Mouse (Mus musculus) limb, embryonic 11.5 days (tissue): ENCODE results near the gene Igsf8. TPM values are rescaled to one million over a fixed set of nuclear protein-coding genes. Genes with fewer than 3 reads are reported as not detected.

Experiments
- ATAC-seq: fragments of 200-750 bp; cut with Nextera tagmentation; 2 replicates; pipeline ENCODE4 v1.8.0; 2017; ENCODE audit warnings: low read depth; ENCODE audit not compliant: insufficient number of reproducible peaks, low FRiP score, low TSS enrichment
- DNase-seq: peaks from one replicate; pipeline ENCODE4 v3.0.0-alpha.2; 2015; ENCODE audit warnings: low spot score
- H3K27ac ChIP-seq: fragments of 300-500 bp; sonication (generic); replicated peaks from 2 replicates; pipeline ENCODE4 v1.5.1; 2014; ENCODE audit warnings: low read depth, mild to moderate bottlenecking, low read length
- H3K27me3 ChIP-seq: fragments of 300-500 bp; sonication (generic); 2 replicates; pipeline ENCODE4 v1.6.1; 2014; ENCODE audit warnings: mild to moderate bottlenecking, low read length, mixed read lengths; ENCODE audit not compliant: control insufficient read depth, insufficient read depth
- H3K36me3 ChIP-seq: fragments of 300-500 bp; sonication (generic); 2 replicates; pipeline ENCODE4 v1.6.1; 2014; ENCODE audit warnings: mild to moderate bottlenecking, low read length, moderate library complexity, mixed read lengths; ENCODE audit not compliant: control insufficient read depth, insufficient read depth
- H3K4me1 ChIP-seq: fragments of 300-500 bp; sonication (generic); 2 replicates; pipeline ENCODE4 v1.6.1; 2014; ENCODE audit warnings: low read length, mixed read lengths; ENCODE audit not compliant: control insufficient read depth, insufficient read depth
- H3K4me2 ChIP-seq: fragments of 300-500 bp; sonication (generic); 2 replicates; pipeline ENCODE4 v1.6.1; 2014; ENCODE audit warnings: low read depth, mild to moderate bottlenecking, moderate library complexity; ENCODE audit not compliant: severe bottlenecking
- H3K4me3 ChIP-seq: fragments of 300-500 bp; sonication (generic); 2 replicates; pipeline ENCODE4 v1.5.1; 2014; ENCODE audit warnings: low read depth, low read length
- H3K9ac ChIP-seq: fragments of 300-500 bp; sonication (generic); 2 replicates; pipeline ENCODE4 v1.6.1; 2014; ENCODE audit warnings: mild to moderate bottlenecking, low read length
- H3K9me3 ChIP-seq: fragments of 300-500 bp; sonication (generic); 2 replicates; pipeline ENCODE4 v1.6.1; 2016; ENCODE audit warnings: low read length; ENCODE audit not compliant: control insufficient read depth
- WGBS: fragments of 180-500 bp; shearing (Covaris S2); extraction: QIAGEN DNeasy Blood & Tissue Kit; methylation state at CpG from one replicate; pipeline ENCODE4 v1.1.7; 2014; 5-methylcytosine and 5-hydroxymethylcytosine counted together
- polyA plus RNA-seq: library from polyadenylated mRNA; unstranded; fragments of >200 nt; fragmentation: Nextera tagmentation; extraction: Ambion mirVana; gene quantifications from 2 replicates; pipeline ENCODE4 v1.2.1, GENCODE M21; 2014

Gene Igsf8
- polyA plus RNA-seq, 1 experiment from 2014 or later = 35.4 TPM

- peak; percentile 84 for ATAC-seq
Measured at GRCm38 (mm10) chr1:172309699-172310398, 48.4 kb downstream of the Igsf8 start.

DNA sequence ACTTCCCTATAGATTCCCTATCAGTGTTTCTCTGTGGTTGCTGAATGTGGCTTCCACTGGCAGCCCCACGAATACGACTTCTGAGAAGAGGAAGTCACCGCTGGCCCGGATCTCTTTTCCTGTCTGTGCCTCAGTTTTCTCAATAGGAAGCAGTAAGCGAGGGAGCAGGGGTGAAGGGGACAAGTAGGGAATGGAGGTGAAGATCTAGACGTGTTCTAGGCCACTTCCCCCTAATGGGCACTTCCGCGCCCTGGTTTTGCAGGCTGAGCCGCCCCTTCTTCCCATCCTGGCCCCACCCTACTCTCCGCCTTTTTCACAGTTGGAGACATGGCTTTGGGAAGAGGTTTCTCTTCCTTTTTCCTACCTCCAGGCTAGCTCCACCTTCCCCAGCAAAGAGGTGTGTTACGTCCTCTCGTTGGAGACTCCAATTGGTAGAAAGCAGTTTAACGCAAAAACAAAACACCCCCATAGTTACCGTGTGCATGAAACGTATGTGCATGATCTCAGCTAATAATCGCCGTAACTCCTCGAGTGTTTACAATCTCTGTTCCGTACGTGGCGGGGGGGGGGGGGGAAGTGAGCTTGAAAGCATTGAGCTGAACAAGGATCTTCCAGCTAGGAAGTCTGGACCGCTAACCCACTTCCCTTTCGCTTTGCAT lies 49.9 kb downstream of the Igsf8 start:
- ATAC-seq (no peak), DNase-seq (peak; percentile 62)
- peak overlapping the region; percentile 91 for H3K4me2 ChIP-seq
- peaks cover 11% of the 10 kb centered on the region; the same call in 1 of the 2 replicates for H3K4me1 ChIP-seq
- no peaks in the 10 kb centered on the region for H3K27me3 ChIP-seq
- H3K36me3 ChIP-seq = no peaks in the 10 kb centered on the region
- 0 out of 2 replicates have a peak overlapping the region, but pooled peaks have one; percentile 47 for H3K27ac ChIP-seq
- 4% methylated on average over 23 of the region's 23 CpGs for WGBS
- peak overlapping the region; percentile 45 for H3K9ac ChIP-seq
- H3K9me3 ChIP-seq = no peaks in the 10 kb centered on the region
- H3K4me3 ChIP-seq = peak overlapping the region; percentile 71

More at GRCm38 (mm10) chr1:172309699-172310398, 48.4 kb downstream of the Igsf8 start:
- no peaks in the 10 kb centered on the region for H3K36me3 ChIP-seq
- H3K27me3 ChIP-seq = no peaks in the 10 kb centered on the region
- peak overlapping the region; percentile 75 for H3K27ac ChIP-seq
- peak; percentile 98 for DNase-seq
- H3K4me2 ChIP-seq = peak overlapping the region; percentile 43
- H3K9ac ChIP-seq = peak overlapping the region; percentile 52; the same call in 1 of the 2 replicates
- peaks cover 11% of the 10 kb centered on the region; the same call in 1 of the 2 replicates for H3K4me1 ChIP-seq
- WGBS = 5% methylated on average over 14 of the region's 14 CpGs
- no peak overlapping the region for H3K4me3 ChIP-seq
- no peaks in the 10 kb centered on the region for H3K9me3 ChIP-seq

DNA sequence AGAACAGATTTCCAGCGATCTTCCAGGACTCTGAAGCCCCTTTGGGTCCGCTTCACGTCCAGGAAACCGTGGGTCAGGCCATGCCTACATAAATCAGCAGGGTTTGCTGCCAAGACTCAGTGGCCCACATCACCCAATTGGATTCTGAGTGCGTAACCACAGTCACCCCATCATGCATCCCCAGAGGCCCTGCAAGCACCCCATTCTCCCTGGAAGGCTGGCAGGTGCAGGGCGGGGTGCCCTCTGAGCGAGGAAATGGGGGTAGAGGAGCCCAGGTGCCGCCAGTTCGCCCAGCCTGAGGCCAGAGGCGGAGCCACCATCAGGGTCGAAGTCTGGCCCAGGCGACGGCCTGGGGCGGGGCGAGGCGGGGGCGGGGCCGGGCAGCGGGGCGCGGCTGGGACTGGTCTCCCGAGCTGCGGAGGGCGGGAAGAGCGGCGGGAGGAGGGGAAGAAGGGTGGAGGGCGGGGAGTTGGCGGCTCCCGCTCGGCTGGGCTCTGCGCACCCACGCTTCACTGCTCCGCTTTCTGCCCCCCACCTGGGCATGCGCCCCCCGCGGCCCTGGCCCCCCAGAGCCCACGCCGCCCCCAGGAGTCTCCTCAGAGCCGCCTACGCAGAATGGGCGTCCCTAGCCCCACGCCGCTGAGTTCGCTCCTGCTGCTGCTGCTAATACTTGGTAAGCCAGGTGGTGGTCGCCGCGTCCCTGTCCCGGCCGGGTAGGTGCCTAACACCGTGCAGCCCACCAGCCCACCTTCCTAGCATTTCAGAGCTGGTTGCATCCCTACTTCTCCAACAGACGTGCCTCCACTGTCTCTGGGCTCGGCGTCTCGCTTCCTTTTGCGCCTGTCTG lies 50.7 kb downstream of the Igsf8 start:
- peaks cover 12% of the 10 kb centered on the region; the same call in 1 of the 2 replicates for H3K4me1 ChIP-seq
- no peaks in the 10 kb centered on the region for H3K9me3 ChIP-seq
- no peaks in the 10 kb centered on the region for H3K36me3 ChIP-seq
- peak overlapping the region; percentile 91 for H3K4me2 ChIP-seq
- peak; percentile 73 for ATAC-seq
- 0 out of 2 replicates have a peak overlapping the region, but pooled peaks have one; percentile 47 for H3K27ac ChIP-seq
- H3K4me3 ChIP-seq = peak overlapping the region; percentile 71
- 1% methylated on average over 44 of the region's 55 CpGs for WGBS
- H3K27me3 ChIP-seq = no peaks in the 10 kb centered on the region
- peak overlapping the region; percentile 60 for H3K9ac ChIP-seq
- peak; percentile 93 for DNase-seq

GRCm38 (mm10) chr1:172312768-172313561 lies 51.5 kb downstream of the Igsf8 start:
- no peaks in the 10 kb centered on the region for H3K36me3 ChIP-seq
- DNase-seq (no peak), ATAC-seq (no peak)
- 20% methylated on average over 16 of the region's 16 CpGs for WGBS
- H3K4me3 ChIP-seq = peak overlapping the region; percentile 71
- peak overlapping the region; percentile 60 for H3K9ac ChIP-seq
- H3K27ac ChIP-seq = no peak overlapping the region
- no peaks in the 10 kb centered on the region for H3K9me3 ChIP-seq
- peaks cover 14% of the 10 kb centered on the region; the same call in 1 of the 2 replicates for H3K4me1 ChIP-seq
- peak overlapping the region; percentile 91 for H3K4me2 ChIP-seq
- no peaks in the 10 kb centered on the region for H3K27me3 ChIP-seq

- Histone ChIP-seq H3K9ac (0 out of 2 replicates have a peak overlapping the region, but pooled peaks have one; percentile 7), H3K4me1 (peaks cover 16% of the 10 kb centered on the region; the same call in 1 of the 2 replicates), H3K27me3 (no peaks in the 10 kb centered on the region), H3K27ac (no peak overlapping the region), H3K4me2 (no peak overlapping the region), H3K4me3 (no peak overlapping the region), H3K36me3 (no peaks in the 10 kb centered on the region), H3K9me3 (no peaks in the 10 kb centered on the region)
- WGBS = 75% methylated on average over 10 of the region's 10 CpGs
- DNase-seq (no peak), ATAC-seq (no peak)
Measured at GRCm38 (mm10) chr1:172313613-172314411, 52.4 kb downstream of the Igsf8 start.

- H3K9ac ChIP-seq = no peak overlapping the region
- H3K4me2 ChIP-seq = no peak overlapping the region
- no peaks in the 10 kb centered on the region for H3K9me3 ChIP-seq
- DNase-seq (no peak), ATAC-seq (no peak)
- peaks cover 13% of the 10 kb centered on the region; the same call in 1 of the 2 replicates for H3K4me1 ChIP-seq
- no peaks in the 10 kb centered on the region; the same call in 1 of the 2 replicates for H3K36me3 ChIP-seq
- WGBS = 70% methylated on average over 3 of the region's 3 CpGs
- no peaks in the 10 kb centered on the region for H3K27me3 ChIP-seq
- H3K4me3 ChIP-seq = no peak overlapping the region
- no peak overlapping the region for H3K27ac ChIP-seq
Measured at GRCm38 (mm10) chr1:172314911-172315310, 53.5 kb downstream of the Igsf8 start.

DNA sequence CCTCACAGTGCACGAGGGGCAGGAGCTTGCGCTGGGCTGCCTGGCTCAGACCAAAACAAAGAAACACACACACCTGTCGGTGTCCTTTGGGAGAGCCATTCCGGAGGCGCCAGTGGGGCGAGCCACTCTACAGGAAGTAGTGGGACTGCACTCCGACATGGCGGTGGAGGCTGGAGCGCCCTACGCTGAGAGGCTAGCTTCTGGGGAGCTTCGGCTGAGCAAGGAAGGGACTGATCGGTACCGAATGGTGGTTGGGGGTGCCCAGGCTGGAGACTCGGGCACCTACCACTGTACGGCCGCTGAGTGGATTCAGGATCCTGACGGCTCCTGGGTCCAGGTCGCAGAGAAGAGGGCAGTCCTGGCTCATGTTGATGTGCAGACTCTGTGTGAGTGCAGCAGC lies 56.0 kb downstream of the Igsf8 start:
- Histone ChIP-seq H3K4me3 (no peak overlapping the region), H3K9me3 (no peaks in the 10 kb centered on the region), H3K4me2 (no peak overlapping the region), H3K36me3 (no peaks in the 10 kb centered on the region; the same call in 1 of the 2 replicates), H3K27ac (no peak overlapping the region), H3K27me3 (no peaks in the 10 kb centered on the region), H3K4me1 (0 out of 2 replicates have a peak, but pooled peaks cover 8% of the 10 kb centered on the region), H3K9ac (no peak overlapping the region)
- ATAC-seq (no peak), DNase-seq (no peak)
- WGBS = 55% methylated on average over 18 of the region's 18 CpGs
